Mouse (Mus musculus): ENCODE data around the gene Gins1. TPM values are rescaled to one million over a fixed set of nuclear protein-coding genes. Genes with fewer than 3 reads are reported as not detected.

Gene Gins1
- polyA plus RNA-seq (2014; fragmentation: Illumina TruSeq; extraction: RNeasy Lipid Tissue Mini Kit (QIAGEN cat#74804); ENCODE audit: low replicate concordance): 11.2 TPM

GRCm38 (mm10) chr2:150904936-150905450, at the start of gene Gins1:
TSS of gene Gins1 (plus strand) at chr2:150905400.

GRCm38 (mm10) chr2:150904272-150904935, 796 bp upstream of the Gins1 start, which contains the start of gene Abhd12:
TSS of gene Abhd12 (minus strand) at chr2:150904741.

Other genes starting within 250 kb of the Gins1 start
- gene Acss1, start 236.9 kb upstream of the Gins1 start, polyA plus RNA-seq (2014; fragmentation: Illumina TruSeq; extraction: RNeasy Lipid Tissue Mini Kit (QIAGEN cat#74804); ENCODE audit: low replicate concordance): 12.5 TPM
- gene Vsx1, start 216.0 kb upstream of the Gins1 start, polyA plus RNA-seq (2014; fragmentation: Illumina TruSeq; extraction: RNeasy Lipid Tissue Mini Kit (QIAGEN cat#74804); ENCODE audit: low replicate concordance): not detected
- gene Entpd6, start 156.4 kb upstream of the Gins1 start, polyA plus RNA-seq (2014; fragmentation: Illumina TruSeq; extraction: RNeasy Lipid Tissue Mini Kit (QIAGEN cat#74804); ENCODE audit: low replicate concordance): 0.93 TPM
- gene Pygb, start 118.7 kb upstream of the Gins1 start, polyA plus RNA-seq (2014; fragmentation: Illumina TruSeq; extraction: RNeasy Lipid Tissue Mini Kit (QIAGEN cat#74804); ENCODE audit: low replicate concordance): 2.9 TPM
- 156 TPM for gene Abhd12, start 659 bp upstream of the Gins1 start, polyA plus RNA-seq (2014; fragmentation: Illumina TruSeq; extraction: RNeasy Lipid Tissue Mini Kit (QIAGEN cat#74804); ENCODE audit: low replicate concordance)
- 0.74 TPM for gene Ninl, start 134.0 kb downstream of the Gins1 start, polyA plus RNA-seq (2014; fragmentation: Illumina TruSeq; extraction: RNeasy Lipid Tissue Mini Kit (QIAGEN cat#74804); ENCODE audit: low replicate concordance)
- gene Nanp, start 134.0 kb downstream of the Gins1 start, polyA plus RNA-seq (2014; fragmentation: Illumina TruSeq; extraction: RNeasy Lipid Tissue Mini Kit (QIAGEN cat#74804); ENCODE audit: low replicate concordance): 62.6 TPM
- not detected for gene Gm14151, start 186.9 kb downstream of the Gins1 start, polyA plus RNA-seq (2014; fragmentation: Illumina TruSeq; extraction: RNeasy Lipid Tissue Mini Kit (QIAGEN cat#74804); ENCODE audit: low replicate concordance)
- not detected for gene Gm14147, start 192.8 kb downstream of the Gins1 start, polyA plus RNA-seq (2014; fragmentation: Illumina TruSeq; extraction: RNeasy Lipid Tissue Mini Kit (QIAGEN cat#74804); ENCODE audit: low replicate concordance)